Mouse (Mus musculus) kidney, embryonic 14.5 days (tissue): Measurements from ENCODE around the gene Arpc4. TPM values are rescaled to one million over a fixed set of nuclear protein-coding genes. Genes with fewer than 3 reads are reported as not detected.
A peak's percentile ranks its signal among the peaks of the same experiment; 100 is the strongest.

Experiments
- ATAC-seq: fragments of 200-750 bp; cut with Nextera tagmentation; 2 replicates; pipeline ENCODE4 v1.8.0; 2017; ENCODE audit warnings: moderate number of reproducible peaks, mild to moderate bottlenecking, moderate TSS enrichment, moderate library complexity; ENCODE audit not compliant: low FRiP score, low TSS enrichment
- H3K27ac ChIP-seq: fragments of 300-500 bp; sonication (generic); 2 replicates; pipeline ENCODE4 v1.5.1; 2014; ENCODE audit warnings: low read depth, mild to moderate bottlenecking, low read length, moderate library complexity, mixed read lengths
- H3K27me3 ChIP-seq: fragments of 300-500 bp; sonication (generic); 2 replicates; pipeline ENCODE4 v1.6.1; 2014; ENCODE audit warnings: mild to moderate bottlenecking, low read length; ENCODE audit not compliant: control insufficient read depth, insufficient read depth
- H3K36me3 ChIP-seq: fragments of 300-500 bp; sonication (generic); 2 replicates; pipeline ENCODE4 v1.6.1; 2014; ENCODE audit warnings: low read length, mixed read lengths; ENCODE audit not compliant: control insufficient read depth, insufficient read depth
- H3K4me1 ChIP-seq: fragments of 300-500 bp; sonication (generic); 2 replicates; pipeline ENCODE4 v1.6.1; 2014; ENCODE audit warnings: low read length, mixed read lengths; ENCODE audit not compliant: control insufficient read depth, insufficient read depth
- H3K4me2 ChIP-seq: fragments of 300-500 bp; sonication (generic); replicated peaks from 2 replicates; pipeline ENCODE4 v1.6.1; 2014; ENCODE audit warnings: low read depth, mild to moderate bottlenecking, low read length
- H3K4me3 ChIP-seq: fragments of 300-500 bp; sonication (generic); 2 replicates; pipeline ENCODE4 v1.5.1; 2014; ENCODE audit warnings: mild to moderate bottlenecking, low read length
- H3K9ac ChIP-seq: fragments of 300-500 bp; sonication (generic); 2 replicates; pipeline ENCODE4 v1.6.1; 2014; ENCODE audit warnings: low read depth, mild to moderate bottlenecking, low read length, moderate library complexity
- H3K9me3 ChIP-seq: fragments of 300-500 bp; sonication (generic); 2 replicates; pipeline ENCODE4 v1.6.1; 2016; ENCODE audit warnings: low read length; ENCODE audit not compliant: control insufficient read depth
- WGBS: fragments of 180-500 bp; shearing (Covaris S2); extraction: QIAGEN DNeasy Blood & Tissue Kit; methylation state at CpG from one replicate; pipeline ENCODE4 v1.1.7; 2014; 5-methylcytosine and 5-hydroxymethylcytosine counted together
- polyA plus RNA-seq: library from polyadenylated mRNA; unstranded; fragments of >200 nt; fragmentation: Nextera tagmentation; extraction: Ambion mirVana; gene quantifications from 2 replicates; pipeline ENCODE4 v1.2.1, GENCODE M21; 2014

Arpc4 gene
- polyA plus RNA-seq, 1 experiment from 2014 or later: 230 TPM

DNA sequence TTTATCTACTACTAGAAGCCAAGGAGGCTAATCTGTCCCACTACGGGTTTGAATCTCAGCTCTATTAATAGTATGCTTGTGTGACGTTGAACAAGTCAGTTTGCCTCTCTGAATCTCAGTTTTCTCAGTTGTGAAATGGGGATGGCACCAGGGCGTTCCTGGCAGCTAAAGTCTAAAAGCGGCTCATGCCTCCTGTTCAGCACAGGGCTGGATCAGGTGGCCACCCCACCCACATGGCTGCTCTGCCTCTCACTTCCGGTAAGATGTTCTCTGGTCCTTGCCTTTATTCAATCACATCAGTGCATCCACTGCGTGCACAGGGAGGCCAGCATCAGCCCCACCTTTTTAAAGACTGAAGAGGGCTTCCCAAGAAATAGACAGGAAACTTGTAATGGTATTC is 27.6 kb downstream of the Arpc4 start:
- Histone ChIP-seq H3K4me2 (no peak overlapping the region), H3K27me3 (no peaks in the 10 kb centered on the region), H3K36me3 (no peaks in the 10 kb centered on the region), H3K9me3 (no peaks in the 10 kb centered on the region), H3K27ac (no peak overlapping the region), H3K9ac (no peak overlapping the region), H3K4me3 (no peak overlapping the region), H3K4me1 (no peaks in the 10 kb centered on the region)
- no peak for ATAC-seq
- WGBS: 88% methylated on average over 6 of the region's 6 CpGs

- 76% methylated on average over 9 of the region's 9 CpGs for WGBS
- Histone ChIP-seq H3K4me3 (no peak overlapping the region), H3K27ac (no peak overlapping the region), H3K9ac (no peak overlapping the region), H3K4me1 (no peaks in the 10 kb centered on the region), H3K9me3 (no peaks in the 10 kb centered on the region), H3K4me2 (no peak overlapping the region), H3K27me3 (no peaks in the 10 kb centered on the region), H3K36me3 (no peaks in the 10 kb centered on the region)
- ATAC-seq: no peak
These were observed 28.8 kb downstream of the Arpc4 start for GRCm38 (mm10) chr6:113406683-113407082.

- Histone ChIP-seq H3K9me3 (no peaks in the 10 kb centered on the region), H3K4me2 (no peak overlapping the region), H3K9ac (no peak overlapping the region), H3K27ac (no peak overlapping the region), H3K36me3 (peaks cover 4% of the 10 kb centered on the region; the same call in 1 of the 2 replicates), H3K4me3 (no peak overlapping the region), H3K4me1 (no peaks in the 10 kb centered on the region), H3K27me3 (no peaks in the 10 kb centered on the region)
- ATAC-seq: no peak
- 68% methylated on average over 1 of the region's 1 CpGs for WGBS
These were observed 32.1 kb downstream of the Arpc4 start for GRCm38 (mm10) chr6:113410001-113410400.

- H3K36me3 ChIP-seq: peaks cover 14% of the 10 kb centered on the region
- no peak overlapping the region for H3K9ac ChIP-seq
- H3K27ac ChIP-seq: no peak overlapping the region
- H3K4me3 ChIP-seq: no peak overlapping the region
- no peaks in the 10 kb centered on the region for H3K9me3 ChIP-seq
- no peak for ATAC-seq
- WGBS: 77% methylated on average over 5 of the region's 5 CpGs
- H3K27me3 ChIP-seq: no peaks in the 10 kb centered on the region
- 0 out of 2 replicates have a peak, but pooled peaks cover 9% of the 10 kb centered on the region for H3K4me1 ChIP-seq
- H3K4me2 ChIP-seq: no peak overlapping the region
These were observed 38.5 kb downstream of the Arpc4 start for GRCm38 (mm10) chr6:113416416-113416815.

GRCm38 (mm10) chr6:113418441-113419198 is 40.7 kb downstream of the Arpc4 start:
- Histone ChIP-seq H3K27me3 (no peaks in the 10 kb centered on the region), H3K4me2 (peak overlapping the region; percentile 88), H3K4me3 (peak overlapping the region; percentile 71), H3K36me3 (peaks cover 14% of the 10 kb centered on the region), H3K9ac (peak overlapping the region; percentile 72), H3K27ac (no peak overlapping the region; the same call in 1 of the 2 replicates), H3K9me3 (no peaks in the 10 kb centered on the region), H3K4me1 (0 out of 2 replicates have a peak, but pooled peaks cover 9% of the 10 kb centered on the region)
- ATAC-seq: peak; percentile 41
- WGBS: 10% methylated on average over 16 of the region's 16 CpGs

- peak; percentile 98 for ATAC-seq
- Histone ChIP-seq H3K27ac (no peak within 1 kb of the TSS; the same call in 1 of the 2 replicates), H3K9ac (peak within 1 kb of the TSS; percentile 72), H3K9me3 (no peaks in the 10 kb centered on the region), H3K4me2 (peak within 1 kb of the TSS; percentile 88), H3K4me3 (peak within 1 kb of the TSS; percentile 71), H3K4me1 (0 out of 2 replicates have a peak, but pooled peaks cover 9% of the 10 kb centered on the region), H3K27me3 (no peaks in the 10 kb centered on the region), H3K36me3 (peaks cover 14% of the 10 kb centered on the region)
- WGBS: under 1% methylated on average over 25 of the region's 25 CpGs
These were observed 41.3 kb downstream of the Arpc4 start, which contains the start of gene Rpusd3 for GRCm38 (mm10) chr6:113419199-113419587. Rpusd3 (minus strand) TSS chr6:113419340.

- Histone ChIP-seq H3K27ac (no peak overlapping the region), H3K36me3 (no peaks in the 10 kb centered on the region), H3K4me1 (0 out of 2 replicates have a peak, but pooled peaks cover 7% of the 10 kb centered on the region), H3K9ac (no peak overlapping the region), H3K4me3 (no peak overlapping the region), H3K4me2 (no peak overlapping the region), H3K27me3 (no peaks in the 10 kb centered on the region), H3K9me3 (peaks cover 4% of the 10 kb centered on the region; the same call in 1 of the 2 replicates)
- no peak for ATAC-seq
- 73% methylated on average over 4 of the region's 4 CpGs for WGBS
These were observed 45.1 kb downstream of the Arpc4 start for GRCm38 (mm10) chr6:113423000-113423399.

DNA sequence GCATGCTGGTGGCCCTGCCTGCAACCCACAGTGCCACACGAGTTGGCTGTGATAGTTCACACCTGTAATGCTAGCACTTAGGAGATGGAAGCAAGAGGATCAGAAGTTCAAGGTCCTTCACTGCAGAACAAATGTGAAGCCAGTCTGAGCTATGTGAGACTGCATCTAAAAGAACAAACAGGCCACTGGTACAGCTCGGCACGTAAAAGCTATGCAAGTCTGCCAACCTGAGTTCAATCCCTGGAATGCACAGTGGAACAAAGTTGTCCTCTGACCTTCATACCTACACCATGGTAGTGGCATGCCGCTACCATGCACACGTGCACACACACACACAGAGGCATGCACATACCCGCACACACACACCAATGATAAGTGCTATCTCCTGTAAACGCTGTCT is 46.3 kb downstream of the Arpc4 start:
- ATAC-seq: no peak
- Histone ChIP-seq H3K27me3 (no peaks in the 10 kb centered on the region), H3K4me2 (no peak overlapping the region), H3K36me3 (no peaks in the 10 kb centered on the region), H3K4me1 (no peaks in the 10 kb centered on the region), H3K9me3 (peaks cover 4% of the 10 kb centered on the region; the same call in 1 of the 2 replicates), H3K4me3 (no peak overlapping the region), H3K9ac (no peak overlapping the region), H3K27ac (no peak overlapping the region)
- 82% methylated on average over 7 of the region's 7 CpGs for WGBS

- Histone ChIP-seq H3K27ac (no peak overlapping the region), H3K36me3 (no peaks in the 10 kb centered on the region), H3K4me1 (no peaks in the 10 kb centered on the region), H3K4me3 (no peak overlapping the region), H3K9me3 (peaks cover 4% of the 10 kb centered on the region; the same call in 1 of the 2 replicates), H3K27me3 (no peaks in the 10 kb centered on the region), H3K4me2 (no peak overlapping the region), H3K9ac (no peak overlapping the region)
- WGBS: 88% methylated on average over 4 of the region's 4 CpGs
- no peak for ATAC-seq
These were observed 48.8 kb downstream of the Arpc4 start for GRCm38 (mm10) chr6:113426696-113427095.
